Mouse (Mus musculus) brain, embryonic 18.5 days (tissue): ENCODE data around the gene Lbh.

Experiments used
- DNase-seq: peaks from one replicate; pipeline ENCODE4 v3.0.0-alpha.2; 2012; ENCODE audit warnings: low read depth, low spot score

Gene Lbh

GRCm38 (mm10) chr17:72970631-72971161 lies 52.6 kb downstream of the Lbh start:
- no peak for DNase-seq

DNA sequence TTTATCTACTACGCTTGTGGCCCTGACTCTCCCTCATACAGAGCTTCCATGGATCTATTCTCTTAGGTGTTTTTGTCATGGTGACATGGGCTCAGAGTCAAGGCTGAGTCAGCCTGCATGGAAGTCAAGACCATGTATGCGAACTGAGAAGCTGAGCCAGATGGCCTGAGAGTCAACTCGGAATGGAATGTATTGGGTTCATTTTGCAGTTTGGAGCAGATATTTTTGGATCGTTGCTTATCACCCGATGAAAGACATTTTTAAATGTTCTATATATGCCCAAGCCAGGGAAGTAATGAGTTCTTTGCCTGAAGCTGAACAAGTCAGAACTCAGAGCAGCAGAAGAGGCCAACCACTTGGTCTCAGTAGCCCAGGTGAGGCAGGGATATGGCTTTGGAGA lies 54.9 kb downstream of the Lbh start:
- DNase-seq, result no peak

DNA sequence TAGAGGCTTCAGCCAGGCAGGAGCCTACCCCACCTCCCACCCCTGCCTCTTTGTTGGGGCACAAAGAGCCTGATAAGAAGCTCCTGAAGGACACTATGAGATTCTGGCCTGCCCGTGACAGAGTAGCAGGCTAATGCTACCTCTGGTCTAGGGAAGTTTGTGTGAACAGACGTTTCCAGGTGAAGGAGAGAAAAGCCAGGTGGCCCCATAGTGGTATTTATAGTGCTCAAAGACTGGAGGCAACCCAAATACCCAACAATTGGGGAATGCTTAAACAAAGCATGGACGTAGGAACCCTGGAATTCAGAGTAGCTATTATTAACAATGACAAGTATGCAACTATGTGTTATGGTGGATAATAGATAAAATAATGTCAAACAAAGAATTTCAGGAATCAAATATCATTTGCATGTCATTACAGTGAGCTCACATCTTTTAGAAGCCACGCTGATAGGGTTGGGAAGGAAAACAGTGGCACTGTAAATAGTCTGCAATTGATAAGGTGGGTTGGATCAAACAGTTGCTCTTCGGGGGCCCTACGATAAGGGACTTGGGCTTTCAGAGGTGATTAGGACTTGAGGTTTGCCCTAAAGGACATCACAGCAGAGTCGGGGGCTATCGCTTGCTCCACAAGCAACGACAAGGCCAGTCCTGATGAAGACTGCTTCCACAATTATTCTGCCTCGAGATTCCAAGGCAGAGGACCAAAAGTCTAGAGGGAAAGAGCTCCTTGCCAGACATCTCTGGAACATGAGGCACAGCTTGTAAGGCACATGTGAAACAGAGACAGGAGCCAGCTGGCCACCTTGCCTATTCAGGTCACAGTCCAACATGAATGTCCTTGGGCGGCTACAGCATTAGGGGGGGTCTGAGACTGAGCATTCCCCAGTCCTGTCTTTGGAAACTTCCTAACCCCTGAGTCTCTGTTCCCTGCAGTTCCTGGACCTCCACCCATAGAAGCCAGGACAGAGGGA lies 58.4 kb downstream of the Lbh start:
- DNase-seq, result no peak

GRCm38 (mm10) chr17:72977616-72978015 lies 59.5 kb downstream of the Lbh start:
- no peak for DNase-seq

- no peak for DNase-seq
Measured at GRCm38 (mm10) chr17:72982156-72982555, 64.1 kb downstream of the Lbh start.

- no peak for DNase-seq
Measured at GRCm38 (mm10) chr17:72983471-72983870, 65.4 kb downstream of the Lbh start.

DNA sequence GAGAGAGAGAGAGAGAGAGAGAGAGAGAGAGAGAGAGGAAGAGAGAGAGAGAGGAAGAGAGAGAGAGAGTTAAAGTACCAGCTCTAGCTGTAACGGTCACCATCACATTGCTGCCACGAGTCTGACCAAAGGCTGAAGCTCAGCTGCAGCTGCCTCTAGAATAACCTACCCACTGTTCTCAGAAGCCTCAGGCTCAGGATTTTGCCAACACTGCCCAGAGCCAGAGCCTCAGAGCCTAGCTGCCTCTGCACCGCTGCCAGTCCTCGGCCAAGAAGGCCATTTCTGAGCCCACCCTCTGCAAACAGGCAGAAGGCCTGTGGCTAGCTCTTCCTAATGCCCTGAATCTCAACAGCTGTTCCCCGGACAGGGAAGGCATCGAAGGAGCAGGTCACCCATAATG lies 70.9 kb downstream of the Lbh start:
- no peak for DNase-seq
